Mouse (Mus musculus): ENCODE measurements at regions not wholly inside any gene's neighbourhood (a gene's known extent, or its start where the extent isn't known, plus 50 kb on each side); places are given as distances from the start of the nearest gene placed in this dataset.

DNA sequence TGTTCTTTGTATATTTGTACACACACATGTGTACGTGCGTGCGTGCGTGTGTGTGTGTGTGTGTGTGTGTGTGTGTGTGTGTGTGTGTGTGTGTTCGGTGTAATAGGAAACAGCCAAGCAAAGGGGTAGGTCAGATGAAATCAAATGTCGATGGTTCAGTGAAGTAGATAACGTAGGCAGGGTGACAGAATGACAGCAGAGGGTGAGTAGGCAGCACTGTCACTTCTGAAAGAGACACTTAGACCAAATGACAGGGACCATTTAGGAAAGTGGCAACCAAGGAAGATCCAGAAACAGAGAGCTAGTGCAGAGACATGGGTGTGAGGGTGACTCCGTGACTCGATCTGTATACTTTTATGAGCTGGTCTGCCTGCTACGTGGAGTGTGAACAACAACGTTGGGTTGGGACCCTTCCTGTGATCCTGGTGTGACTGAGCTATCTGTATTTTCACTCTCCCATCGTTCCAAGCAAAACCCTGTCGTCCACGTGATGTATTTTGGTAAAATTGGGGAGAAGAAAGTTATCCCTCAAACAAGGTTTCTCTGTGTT lies 266.5 kb upstream of the 9630041A04Rik start:
- ATAC-seq (ENCODE audit: low FRiP score, low read depth), result no peak
- WGBS, result 82% methylated on average over 14 of the region's 14 CpGs
- H3K4me3 ChIP-seq, result no peak overlapping the region

DNA sequence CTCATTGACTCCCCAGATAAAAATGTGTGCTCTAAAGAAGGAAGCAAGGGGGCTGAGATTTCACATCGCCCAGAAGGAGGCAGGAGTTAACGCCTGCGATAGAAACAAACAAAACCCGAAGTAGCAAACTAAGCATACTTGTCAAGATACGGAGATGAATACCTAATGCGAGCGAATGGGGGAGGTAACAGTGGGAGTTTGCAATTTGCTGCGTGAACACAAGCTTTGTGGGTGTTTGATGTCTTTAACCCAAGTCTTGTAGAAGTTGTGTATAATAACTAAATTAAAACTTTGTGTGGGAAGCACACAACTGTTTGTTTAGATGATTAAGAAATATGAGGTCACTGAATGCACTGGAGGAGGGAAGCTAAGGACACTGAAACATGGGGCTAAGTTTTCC lies 269.0 kb upstream of the 9630041A04Rik start:
- no peaks in the 10 kb centered on the region for H3K36me3 ChIP-seq
- no peak for ATAC-seq (ENCODE audit: low FRiP score, low read depth)
- 91% methylated on average over 8 of the region's 8 CpGs for WGBS
- H3K27me3 ChIP-seq, result no peaks in the 10 kb centered on the region
- H3K9me3 ChIP-seq, result no peaks in the 10 kb centered on the region
- no peak overlapping the region for H3K9ac ChIP-seq
- H3K4me3 ChIP-seq, result no peak overlapping the region
- no peak overlapping the region for H3K4me2 ChIP-seq (replicated peaks)
- no peak overlapping the region for H3K27ac ChIP-seq
- H3K4me1 ChIP-seq, result peaks cover 7% of the 10 kb centered on the region; the same call in 1 of the 2 replicates

More for the DNA sequence above, 266.5 kb upstream of the 9630041A04Rik start:
- no peaks in the 10 kb centered on the region for H3K9me3 ChIP-seq
- H3K4me2 ChIP-seq (replicated peaks), result no peak overlapping the region
- H3K4me1 ChIP-seq, result peaks cover 7% of the 10 kb centered on the region; the same call in 1 of the 2 replicates
- H3K27me3 ChIP-seq, result no peaks in the 10 kb centered on the region
- no peak overlapping the region for H3K27ac ChIP-seq
- no peak overlapping the region for H3K9ac ChIP-seq
- no peaks in the 10 kb centered on the region for H3K36me3 ChIP-seq

DNA sequence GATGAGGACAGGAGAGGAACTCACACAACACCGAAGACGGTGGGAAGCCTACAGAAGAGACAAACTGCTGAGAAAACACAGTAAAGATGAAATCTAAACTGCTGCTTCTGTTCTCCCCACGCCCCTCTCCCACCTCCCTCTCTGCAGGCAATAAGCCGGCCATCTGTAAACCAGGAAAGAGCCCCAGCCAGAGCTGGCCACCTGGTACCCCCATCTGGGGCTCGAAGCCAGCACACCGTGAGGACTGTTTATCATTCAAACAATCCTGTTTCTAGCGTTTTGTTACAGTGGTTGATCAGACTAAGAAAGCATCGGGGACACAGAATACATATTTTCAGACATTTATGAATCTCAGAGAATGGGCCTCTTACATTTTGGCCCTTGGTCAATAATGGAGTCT lies 270.0 kb upstream of the 9630041A04Rik start:
- no peaks in the 10 kb centered on the region for H3K27me3 ChIP-seq
- H3K4me2 ChIP-seq (replicated peaks), result no peak overlapping the region
- H3K4me1 ChIP-seq, result peaks cover 7% of the 10 kb centered on the region; the same call in 1 of the 2 replicates
- H3K27ac ChIP-seq, result no peak overlapping the region
- no peak overlapping the region for H3K4me3 ChIP-seq
- no peaks in the 10 kb centered on the region for H3K36me3 ChIP-seq
- no peak for ATAC-seq (ENCODE audit: low FRiP score, low read depth)
- 50% methylated on average over 8 of the region's 8 CpGs for WGBS
- H3K9me3 ChIP-seq, result no peaks in the 10 kb centered on the region
- no peak overlapping the region for H3K9ac ChIP-seq

DNA sequence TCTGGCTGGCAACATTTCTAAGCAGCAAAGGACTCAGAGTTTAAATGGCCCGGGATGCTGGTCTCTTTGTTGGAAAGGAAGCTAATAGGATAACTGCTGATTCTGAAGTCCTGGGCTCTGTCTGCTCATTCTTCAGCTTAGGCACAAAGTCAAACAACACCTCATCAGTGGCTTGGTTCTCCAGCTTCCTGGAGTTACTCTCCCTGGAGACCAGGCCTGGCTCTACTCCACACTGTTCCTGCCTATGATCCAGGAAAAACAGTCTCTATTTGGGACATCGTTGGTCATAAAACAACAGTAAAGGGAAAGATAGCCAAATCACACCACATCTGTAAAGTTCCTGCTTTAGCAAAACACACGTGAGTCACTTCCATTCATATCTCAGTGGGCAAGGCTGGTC lies 271.3 kb upstream of the 9630041A04Rik start:
- peak; percentile 61; the same call in 1 of the 2 replicates for ATAC-seq (ENCODE audit: low FRiP score, low read depth)

DNA sequence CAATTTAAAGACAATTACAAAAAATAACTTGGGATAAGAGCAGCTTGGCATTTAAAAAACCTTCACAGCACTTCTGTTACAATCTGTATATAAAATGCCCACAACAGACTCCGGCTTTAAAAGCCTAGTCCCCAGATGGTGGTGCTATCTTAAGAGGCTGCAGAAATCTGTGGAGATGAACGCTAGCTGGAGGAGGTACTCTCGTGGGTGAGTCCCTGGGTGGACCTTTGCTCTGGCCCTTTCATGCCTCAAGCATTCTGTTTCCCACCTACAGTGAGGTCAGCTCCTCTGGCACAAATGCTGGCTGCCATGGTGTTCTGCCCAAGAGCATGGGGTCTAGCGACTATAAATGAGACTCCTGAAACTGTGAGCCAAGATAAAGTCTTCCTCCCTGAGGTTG lies 280.6 kb upstream of the 9630041A04Rik start:
- Histone ChIP-seq H3K4me3 (no peak overlapping the region), H3K27ac (no peak overlapping the region), H3K9ac (no peak overlapping the region), H3K4me2 (replicated peaks) (no peak overlapping the region), H3K4me1 (no peaks in the 10 kb centered on the region), H3K9me3 (0 out of 2 replicates have a peak, but pooled peaks cover 6% of the 10 kb centered on the region), H3K36me3 (no peaks in the 10 kb centered on the region), H3K27me3 (no peaks in the 10 kb centered on the region)
- no peak for ATAC-seq (ENCODE audit: low FRiP score, low read depth)
- 90% methylated on average over 4 of the region's 4 CpGs for WGBS

More for the DNA sequence above, 271.3 kb upstream of the 9630041A04Rik start:
- Histone ChIP-seq H3K27me3 (no peaks in the 10 kb centered on the region), H3K36me3 (no peaks in the 10 kb centered on the region), H3K9ac (no peak overlapping the region), H3K9me3 (no peaks in the 10 kb centered on the region), H3K4me3 (no peak overlapping the region), H3K27ac (no peak overlapping the region), H3K4me2 (replicated peaks) (no peak overlapping the region), H3K4me1 (peaks cover 7% of the 10 kb centered on the region; the same call in 1 of the 2 replicates)
- WGBS, result 53% methylated on average over 3 of the region's 3 CpGs

GRCm38 (mm10) chr9:101570714-101571113 lies 290.9 kb upstream of the 9630041A04Rik start:
- 11% methylated on average over 4 of the region's 4 CpGs for WGBS
- no peak for ATAC-seq (ENCODE audit: low FRiP score, low read depth)
- Histone ChIP-seq H3K27me3 (no peaks in the 10 kb centered on the region), H3K9ac (no peak overlapping the region), H3K4me2 (replicated peaks) (no peak overlapping the region), H3K27ac (no peak overlapping the region), H3K9me3 (no peaks in the 10 kb centered on the region), H3K36me3 (no peaks in the 10 kb centered on the region), H3K4me1 (no peaks in the 10 kb centered on the region), H3K4me3 (no peak overlapping the region)

- no peak overlapping the region for H3K9ac ChIP-seq
- no peaks in the 10 kb centered on the region for H3K27me3 ChIP-seq
- H3K27ac ChIP-seq, result no peak overlapping the region
- no peak for ATAC-seq (ENCODE audit: low FRiP score, low read depth)
- H3K4me2 ChIP-seq (replicated peaks), result no peak overlapping the region
- no peaks in the 10 kb centered on the region for H3K36me3 ChIP-seq
- H3K4me1 ChIP-seq, result no peaks in the 10 kb centered on the region
- H3K9me3 ChIP-seq, result no peaks in the 10 kb centered on the region
- H3K4me3 ChIP-seq, result no peak overlapping the region
- 65% methylated on average over 9 of the region's 9 CpGs for whole genome bisulfite sequencing
Measured at GRCm38 (mm10) chr9:101563196-101563595, 298.4 kb upstream of the 9630041A04Rik start.

GRCm38 (mm10) chr9:101559366-101559765 lies 302.3 kb upstream of the 9630041A04Rik start:
- WGBS, result 79% methylated on average over 11 of the region's 11 CpGs
- no peak overlapping the region for H3K9ac ChIP-seq
- no peaks in the 10 kb centered on the region for H3K36me3 ChIP-seq
- no peaks in the 10 kb centered on the region for H3K27me3 ChIP-seq
- no peak overlapping the region for H3K4me3 ChIP-seq
- H3K9me3 ChIP-seq, result no peaks in the 10 kb centered on the region
- no peak overlapping the region for H3K4me2 ChIP-seq (replicated peaks)
- ATAC-seq (ENCODE audit: low FRiP score, low read depth), result no peak
- H3K4me1 ChIP-seq, result peaks cover 6% of the 10 kb centered on the region; the same call in 1 of the 2 replicates
- H3K27ac ChIP-seq, result no peak overlapping the region

DNA sequence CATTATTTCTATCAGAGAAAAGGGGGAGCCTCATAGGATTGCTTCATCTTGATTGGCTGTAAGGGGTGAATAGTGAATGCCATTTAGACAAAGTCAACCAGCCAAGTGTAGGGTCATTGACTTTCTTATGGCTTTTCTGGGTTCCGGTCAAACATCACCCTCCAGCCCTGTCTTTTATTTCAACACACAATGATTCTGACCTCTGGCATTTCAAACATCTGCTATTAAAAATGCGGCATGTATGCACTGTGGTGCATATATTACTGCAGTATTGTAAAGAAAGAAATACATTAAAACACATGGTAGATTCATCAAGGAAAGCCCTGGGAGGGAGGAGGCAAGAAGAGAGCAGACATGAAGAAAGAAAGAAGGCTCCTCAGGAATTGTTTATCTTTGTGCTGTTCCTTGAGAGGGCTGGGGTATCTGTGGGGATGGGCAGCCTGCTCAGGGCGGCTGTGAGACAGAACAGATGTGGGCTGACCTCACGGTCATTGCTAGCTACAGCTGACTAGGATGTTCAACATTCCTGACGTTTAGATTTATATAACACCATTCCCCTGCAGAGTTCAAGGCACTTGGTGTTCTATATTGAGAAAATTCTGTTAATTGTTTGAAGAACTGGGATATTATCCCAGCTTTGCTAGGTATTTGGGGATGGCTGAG lies 303.5 kb upstream of the Ppp2r3a start:
- no peak overlapping the region for H3K4me3 ChIP-seq
- H3K27me3 ChIP-seq, result 0 out of 2 replicates have a peak, but pooled peaks cover 3% of the 10 kb centered on the region
- H3K4me2 ChIP-seq (replicated peaks), result no peak overlapping the region
- H3K4me1 ChIP-seq, result peaks cover 6% of the 10 kb centered on the region; the same call in 1 of the 2 replicates
- no peak overlapping the region for H3K27ac ChIP-seq
- 30% methylated on average over 5 of the region's 5 CpGs for WGBS
- H3K9me3 ChIP-seq, result no peaks in the 10 kb centered on the region
- H3K9ac ChIP-seq, result no peak overlapping the region
- H3K36me3 ChIP-seq, result no peaks in the 10 kb centered on the region
- peak; percentile 61; the same call in 1 of the 2 replicates for ATAC-seq (ENCODE audit: low FRiP score, low read depth)

- ATAC-seq (ENCODE audit: low FRiP score, low read depth), result no peak
Measured at GRCm38 (mm10) chr9:101552789-101553188, 301.2 kb upstream of the Ppp2r3a start.

DNA sequence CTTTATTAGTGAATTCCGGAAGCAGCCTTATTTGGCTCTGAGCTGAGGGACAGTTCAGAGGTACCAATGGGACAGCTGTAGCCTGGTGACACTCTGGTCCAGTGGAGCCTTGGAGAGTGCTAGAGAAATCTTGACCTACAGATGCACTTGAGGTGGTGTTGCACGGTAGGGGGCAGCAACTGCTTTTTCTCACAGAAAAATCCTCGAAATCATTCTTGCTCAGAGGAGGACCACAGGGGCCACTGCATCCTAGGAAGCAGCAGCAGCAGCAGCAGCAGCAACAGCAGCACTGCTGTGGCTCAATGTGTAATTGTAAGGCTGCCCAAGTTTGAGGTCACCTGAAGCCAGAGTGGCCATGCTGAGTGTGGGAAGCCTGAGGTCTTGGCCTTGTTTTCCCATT lies 299.7 kb upstream of the Ppp2r3a start:
- Histone ChIP-seq H3K36me3 (no peaks in the 10 kb centered on the region), H3K27ac (no peak overlapping the region), H3K9me3 (0 out of 2 replicates have a peak, but pooled peaks cover 2% of the 10 kb centered on the region), H3K9ac (no peak overlapping the region), H3K27me3 (0 out of 2 replicates have a peak, but pooled peaks cover 3% of the 10 kb centered on the region), H3K4me2 (replicated peaks) (no peak overlapping the region), H3K4me3 (no peak overlapping the region), H3K4me1 (peaks cover 6% of the 10 kb centered on the region; the same call in 1 of the 2 replicates)
- ATAC-seq (ENCODE audit: low FRiP score, low read depth), result no peak
- 60% methylated on average over 3 of the region's 3 CpGs for WGBS

More at GRCm38 (mm10) chr9:101552789-101553188, 301.2 kb upstream of the Ppp2r3a start:
- no peak overlapping the region for H3K4me2 ChIP-seq (replicated peaks)
- H3K9me3 ChIP-seq, result 0 out of 2 replicates have a peak, but pooled peaks cover 2% of the 10 kb centered on the region
- 91% methylated on average over 6 of the region's 6 CpGs for WGBS
- H3K27me3 ChIP-seq, result 0 out of 2 replicates have a peak, but pooled peaks cover 3% of the 10 kb centered on the region
- H3K9ac ChIP-seq, result no peak overlapping the region
- H3K4me1 ChIP-seq, result peaks cover 6% of the 10 kb centered on the region; the same call in 1 of the 2 replicates
- H3K4me3 ChIP-seq, result no peak overlapping the region
- no peak overlapping the region for H3K27ac ChIP-seq
- H3K36me3 ChIP-seq, result no peaks in the 10 kb centered on the region

- H3K27me3 ChIP-seq, result no peaks in the 10 kb centered on the region
- no peak overlapping the region for H3K4me3 ChIP-seq
- H3K9ac ChIP-seq, result no peak overlapping the region
- no peaks in the 10 kb centered on the region for H3K36me3 ChIP-seq
- H3K9me3 ChIP-seq, result 0 out of 2 replicates have a peak, but pooled peaks cover 2% of the 10 kb centered on the region
- no peak overlapping the region for H3K27ac ChIP-seq
- no peak for ATAC-seq (ENCODE audit: low FRiP score, low read depth)
- WGBS, result 12% methylated on average over 10 of the region's 10 CpGs
- no peak overlapping the region for H3K4me2 ChIP-seq (replicated peaks)
- no peaks in the 10 kb centered on the region for H3K4me1 ChIP-seq
Measured at GRCm38 (mm10) chr9:101546213-101546832, 294.7 kb upstream of the Ppp2r3a start.
